Mouse (Mus musculus) thymus, adult 2 months (tissue): ENCODE measurements around the gene Myh3.

Experiments used
- CTCF ChIP-seq: fragments of 200-500 bp; IDR thresholded peaks from 2 replicates; pipeline ENCODE4 v1.5.1; 2012; ENCODE audit warnings: mild to moderate bottlenecking, control low read depth, low read length, moderate library complexity, borderline replicate concordance; ENCODE audit not compliant: control insufficient read depth, poor library complexity, insufficient read depth; ENCODE audit errors: extremely low read depth
- POLR2A ChIP-seq: fragments of 200-500 bp; IDR thresholded peaks from 2 replicates; pipeline ENCODE4 v1.6.1; 2012; ENCODE audit warnings: mild to moderate bottlenecking, low read length, control low read depth, moderate library complexity; ENCODE audit not compliant: control insufficient read depth, poor library complexity, insufficient read depth; ENCODE audit errors: extremely low read depth

DNA sequence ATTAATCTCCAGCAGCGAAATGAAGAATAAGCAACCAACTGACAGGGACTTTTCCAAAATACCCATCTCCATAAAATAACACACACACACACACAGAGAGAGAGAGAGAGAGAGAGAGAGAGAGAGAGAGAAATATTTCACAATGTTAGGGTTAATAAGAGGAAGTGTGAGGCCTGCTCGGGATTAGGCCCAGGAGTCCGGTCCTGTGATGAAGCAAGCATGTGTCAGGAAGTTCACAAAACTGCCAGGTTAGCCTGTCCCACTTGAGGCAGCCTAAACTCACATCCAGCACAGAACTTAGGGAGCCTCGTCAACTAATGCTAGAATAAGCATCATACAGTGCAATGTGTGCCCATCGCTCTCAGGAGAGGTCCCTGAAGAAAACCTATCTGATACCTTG lies 30.9 kb upstream of the Myh3 start:
- TF ChIP-seq POLR2A (no peak), CTCF (no peak)
